Mouse (Mus musculus): ENCODE measurements at regions not wholly inside any gene's neighbourhood (a gene's known extent, or its start where the extent isn't known, plus 50 kb on each side); places are given as distances from the start of the nearest gene placed in this dataset.
A peak's percentile ranks its signal among the peaks of the same experiment; 100 is the strongest.

- no peak for DNase-seq
Observed at GRCm38 (mm10) chr13:71000422-71001008, 158.9 kb upstream of the Adamts16 start.

DNA sequence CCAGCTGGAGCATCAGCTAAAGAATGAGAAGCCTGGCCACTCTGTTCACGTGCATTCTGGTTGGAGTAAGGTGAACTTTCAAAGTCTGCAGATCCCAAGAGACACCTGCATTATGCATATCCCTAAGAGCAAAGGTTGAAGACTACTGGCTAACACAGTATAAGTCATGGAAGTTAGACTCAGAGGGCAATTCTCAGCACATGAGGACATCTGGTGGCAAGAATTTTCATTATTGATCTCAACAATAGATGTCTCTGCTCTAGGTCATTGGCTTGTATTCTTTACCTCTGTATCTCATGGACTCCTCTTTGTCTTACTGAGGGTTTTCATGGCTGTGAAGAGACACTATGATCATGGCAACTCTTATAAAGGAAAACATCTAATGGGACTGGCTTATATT, 151.9 kb upstream of the Adamts16 start:
- DNase-seq, result no peak

GRCm38 (mm10) chr13:70989999-70990645, 148.5 kb upstream of the Adamts16 start:
- no peak for DNase-seq

DNA sequence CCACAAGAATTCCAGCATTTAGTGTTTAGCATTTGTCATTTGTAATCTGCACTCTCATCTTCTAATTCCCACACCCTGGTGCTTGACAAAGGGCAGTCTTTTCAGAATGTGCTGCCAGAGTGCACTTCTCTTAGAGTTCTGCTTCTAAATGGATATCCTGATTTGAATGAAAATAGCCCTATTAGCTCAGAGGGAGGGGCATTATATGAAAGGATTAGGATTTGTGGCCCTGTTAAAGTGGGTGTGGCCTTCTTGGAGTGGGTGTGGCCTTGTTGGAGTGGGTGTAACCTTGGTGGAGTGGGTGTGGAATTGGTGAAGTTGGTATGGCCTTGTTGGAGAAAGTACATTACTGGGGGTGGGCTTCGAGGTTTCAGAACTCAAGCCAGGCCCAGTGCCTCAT, 137.7 kb upstream of the Adamts16 start:
- no peak for DNase-seq

- DNase-seq, result no peak
Observed at GRCm38 (mm10) chr13:70978547-70979307, 137.1 kb upstream of the Adamts16 start.

GRCm38 (mm10) chr13:70969596-70969995, 128.0 kb upstream of the Adamts16 start:
- DNase-seq, result no peak

GRCm38 (mm10) chr13:70967781-70968180, 126.2 kb upstream of the Adamts16 start:
- DNase-seq, result no peak

DNA sequence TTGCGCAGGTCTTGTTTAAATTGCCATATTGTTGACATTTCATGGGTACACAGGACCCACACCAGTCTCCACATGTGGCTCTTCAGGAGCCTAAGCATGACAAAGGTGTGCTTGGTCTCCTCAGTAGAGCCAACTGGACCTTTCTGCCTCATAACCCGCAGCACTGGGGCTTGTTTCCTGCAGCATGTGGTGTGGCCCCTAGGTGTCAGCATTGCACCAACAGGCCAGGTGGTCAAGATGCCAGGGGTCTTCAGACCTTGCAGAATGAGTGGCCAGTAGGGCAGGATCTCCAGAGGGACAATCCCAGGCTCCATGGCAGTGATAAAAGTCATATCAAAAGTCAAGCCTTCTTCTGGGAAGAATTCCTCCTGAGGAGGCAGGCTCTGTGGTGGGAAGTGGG, 121.8 kb upstream of the Adamts16 start:
- DNase-seq, result no peak

DNA sequence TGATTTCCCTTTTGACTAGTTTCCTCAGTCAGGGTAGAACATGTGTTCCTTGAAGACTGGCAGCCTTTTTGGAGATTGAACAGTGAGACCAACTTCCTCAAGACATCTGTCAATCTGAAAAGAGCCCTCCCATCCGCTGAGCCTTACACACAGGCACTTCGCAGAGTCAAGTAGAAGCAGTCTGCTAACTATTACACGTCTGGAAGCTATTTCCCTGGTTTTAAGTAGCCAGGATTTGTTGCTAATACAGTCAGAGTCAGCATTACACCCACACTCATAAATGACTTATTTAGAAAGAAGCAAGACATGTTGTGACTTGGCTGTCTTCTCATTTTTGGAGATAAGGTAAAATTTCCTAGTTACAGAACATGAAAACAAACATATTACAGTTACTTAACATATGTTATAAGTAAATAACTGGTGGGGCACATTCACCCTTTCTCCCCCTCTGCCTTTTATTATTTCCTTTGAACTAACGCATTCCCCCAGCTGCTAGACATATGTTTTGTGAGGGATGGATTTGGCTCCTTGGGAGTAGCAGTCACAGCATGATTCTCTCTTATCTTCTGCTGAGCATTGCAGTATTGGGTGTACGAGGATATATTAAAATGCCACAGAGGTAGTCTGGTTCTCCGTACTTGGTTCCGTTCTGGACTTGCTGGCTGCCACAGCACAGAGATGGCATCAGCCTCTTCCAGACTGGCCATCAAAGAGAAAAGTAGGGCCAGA, 92.9 kb upstream of the Adamts16 start:
- DNase-seq, result no peak

GRCm38 (mm10) chr13:70913834-70914233, 72.2 kb upstream of the Adamts16 start:
- DNase-seq, result no peak

- no peak for DNase-seq
Observed at GRCm38 (mm10) chr13:70910934-70911333, 69.3 kb upstream of the Adamts16 start.

DNA sequence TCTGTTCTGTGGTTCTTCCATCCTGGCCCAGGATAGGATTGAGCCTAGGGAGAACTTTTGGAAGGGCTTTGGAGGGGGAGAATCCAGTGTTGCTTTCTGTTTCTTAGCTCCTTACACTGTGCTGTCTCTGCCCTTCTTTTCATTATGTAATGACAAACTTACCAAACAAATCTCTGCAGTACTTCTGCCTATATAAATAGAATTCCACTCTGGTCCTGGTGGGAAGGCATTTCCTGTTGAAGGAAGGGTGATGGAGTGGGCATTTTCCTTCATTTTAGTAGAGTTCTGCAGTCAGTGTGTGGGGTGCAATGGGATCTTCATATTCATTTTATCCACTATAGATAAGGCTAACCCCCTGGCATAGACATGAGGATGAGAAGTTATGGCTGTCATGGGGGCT, 63.2 kb upstream of the Adamts16 start:
- DNase-seq, result no peak

- no peak for DNase-seq
Observed at GRCm38 (mm10) chr13:70903831-70904230, 62.2 kb upstream of the Adamts16 start.

DNA sequence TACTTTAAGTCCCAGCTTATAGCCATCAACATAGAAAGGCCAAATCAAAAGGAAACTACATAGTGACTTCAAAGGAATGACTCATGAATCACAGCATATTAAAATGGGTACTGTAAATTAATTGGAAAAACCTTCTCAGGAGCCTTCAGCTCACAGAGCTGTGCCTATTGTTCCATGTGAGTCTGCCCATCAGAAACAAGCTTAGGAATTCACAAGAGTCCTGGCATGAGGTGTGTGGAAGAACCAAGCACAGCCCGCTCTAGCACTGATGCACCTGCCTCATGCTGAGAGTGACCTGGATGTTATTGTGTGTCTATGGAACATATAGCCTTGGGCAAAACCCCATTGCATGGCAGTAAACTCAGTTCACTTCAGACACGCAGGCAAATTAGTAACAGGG, 61.5 kb upstream of the Adamts16 start:
- no peak for DNase-seq

GRCm38 (mm10) chr13:70902727-70903126, 61.1 kb upstream of the Adamts16 start:
- DNase-seq, result peak; percentile 21

- no peak for DNase-seq
Observed at GRCm38 (mm10) chr13:70891634-70892033, 50.0 kb upstream of the Adamts16 start.

Small RNAs in the stretch of these regions (microRNA-seq; reads per million reads assigned to microRNA genes)
- 0 reads per million in 2 experiments for gene Mir466f-4
